Mouse (Mus musculus) CH12.LX (cell line): ENCODE data around the gene Cox7a2.

ENCODE experiments used
- CHD2 ChIP-seq: IDR thresholded peaks from 2 replicates; pipeline ENCODE4 v1.6.1; 2011; ENCODE audit warnings: low read length, improper control_type of control experiment
- CTCF ChIP-seq, 2 experiments: IDR thresholded peaks in 1 of 2; conservative IDR thresholded peaks in 1 of 2; 2 replicates each; pipeline ENCODE4 v1.5.1; 2011 to 2012; ENCODE audit warnings: low read depth in 2 of 2, low read length in 2 of 2, improper control_type of control experiment in 1 of 2, inconsistent platforms in 1 of 2, mild to moderate bottlenecking in 1 of 2, moderate library complexity in 1 of 2
- E2F4 ChIP-seq: IDR thresholded peaks from 2 replicates; pipeline ENCODE4 v1.6.1; 2011; ENCODE audit warnings: low read depth, low read length, improper control_type of control experiment; ENCODE audit not compliant: insufficient replicate concordance
- ELF1 ChIP-seq: IDR thresholded peaks from 2 replicates; pipeline ENCODE4 v1.6.1; 2014; ENCODE audit warnings: low read depth, mild to moderate bottlenecking, inconsistent platforms, low read length, improper control_type of control experiment
- MAX ChIP-seq: IDR thresholded peaks from 2 replicates; pipeline ENCODE4 v1.6.1; 2011; ENCODE audit warnings: low read length, improper control_type of control experiment
- POLR2A ChIP-seq: IDR thresholded peaks from 2 replicates; pipeline ENCODE4 v1.6.1; 2011; ENCODE audit warnings: low read depth, mild to moderate bottlenecking, improper control_type of control experiment, low read length
- RAD21 ChIP-seq: IDR thresholded peaks from 2 replicates; pipeline ENCODE4 v1.6.1; 2011; ENCODE audit warnings: low read depth, mild to moderate bottlenecking, low read length, improper control_type of control experiment, moderate library complexity
- RCOR1 ChIP-seq: conservative IDR thresholded peaks from 2 replicates; pipeline ENCODE4 v1.6.1; 2012; ENCODE audit warnings: low read depth, mild to moderate bottlenecking, inconsistent platforms, low read length, improper control_type of control experiment
- TBP ChIP-seq: conservative IDR thresholded peaks from 2 replicates; pipeline ENCODE4 v1.6.1; 2011; ENCODE audit warnings: low read depth, low read length, improper control_type of control experiment
- UBTF ChIP-seq: IDR thresholded peaks from 2 replicates; pipeline ENCODE4 v1.6.1; 2012; ENCODE audit warnings: low read depth, mild to moderate bottlenecking, inconsistent platforms, low read length, improper control_type of control experiment, moderate library complexity
- ZC3H11A ChIP-seq: IDR thresholded peaks from 2 replicates; pipeline ENCODE4 v1.6.1; 2012; ENCODE audit warnings: low read depth, mild to moderate bottlenecking, inconsistent platforms, low read length, improper control_type of control experiment

- no peak for TF ChIP-seq POLR2A
- TF ChIP-seq E2F4, result no peak
- TF ChIP-seq UBTF, result no peak
- TF ChIP-seq RCOR1, result no peak
- no peak for TF ChIP-seq RAD21
- no peak for TF ChIP-seq CTCF (conservative IDR thresholded peaks at IDR 0.05 in 1 of 2, IDR thresholded peaks at IDR 0.05 in 1 of 2; ENCODE audit: low read depth in 2 of 2, low read length in 2 of 2)
- TF ChIP-seq ELF1, result no peak
- TF ChIP-seq MAX, result no peak
- no peak for TF ChIP-seq CHD2
- TF ChIP-seq ZC3H11A, result no peak
- no peak for TF ChIP-seq TBP
Measured at GRCm38 (mm10) chr9:79716496-79716895, 43.2 kb downstream of the Cox7a2 start.
